Mouse (Mus musculus) cerebellum, adult 2 months (tissue): ENCODE results near the gene Ppdpf.

Source experiments
- CTCF ChIP-seq: fragments of 200-500 bp; IDR thresholded peaks from 2 replicates; pipeline ENCODE4 v1.5.1; 2011; ENCODE audit warnings: low read depth, mild to moderate bottlenecking, control low read depth, low read length, moderate library complexity, borderline replicate concordance; ENCODE audit not compliant: insufficient read depth
- POLR2A ChIP-seq: fragments of 200-500 bp; IDR thresholded peaks from 2 replicates; pipeline ENCODE4 v1.6.1; 2011; ENCODE audit warnings: low read length, control low read depth, borderline replicate concordance; ENCODE audit not compliant: insufficient read depth

GRCm38 (mm10) chr2:181159771-181160170 is 27.3 kb upstream of the Ppdpf start:
- TF ChIP-seq CTCF (no peak), POLR2A (peak; percentile 22; the same call in 1 of the 2 replicates)
